Mouse (Mus musculus): ENCODE measurements around the gene Gm28038.

GRCm38 (mm10) chr2:30243391-30243790, 37.5 kb upstream of the Gm28038 start:
- TF ChIP-seq CTCF (IDR thresholded peaks at IDR 0.05; ENCODE audit: low read depth): no peak
- TF ChIP-seq EP300 (optimal IDR thresholded peaks at IDR 0.05): no peak
